Mouse (Mus musculus) myocyte (in vitro differentiated cells): ENCODE measurements around the gene Unc79.

Experiments used
- POLR2A ChIP-seq: IDR thresholded peaks from one replicate; pipeline ENCODE4 v1.6.1; 2011; ENCODE audit warnings: low read depth, mild to moderate bottlenecking, control low read depth, moderate library complexity; ENCODE audit not compliant: insufficient read length
- TCF12 ChIP-seq: IDR thresholded peaks from one replicate; pipeline ENCODE4 v1.6.1; 2011; ENCODE audit warnings: mild to moderate bottlenecking, control low read depth; ENCODE audit not compliant: poor library complexity, insufficient read depth, severe bottlenecking

- TF ChIP-seq POLR2A (no peak), TCF12 (no peak)
Measured at GRCm38 (mm10) chr12:102947826-102948225, 833 bp upstream of the Unc79 start.
